Mouse (Mus musculus) limb, embryonic 15.5 days (tissue): ENCODE measurements around the gene Evc2. TPM values are rescaled to one million over a fixed set of nuclear protein-coding genes. Genes with fewer than 3 reads are reported as not detected.
A peak's percentile ranks its signal among the peaks of the same experiment; 100 is the strongest.

Experiments
- ATAC-seq: fragments of 200-750 bp; cut with Nextera tagmentation; 2 replicates; pipeline ENCODE4 v1.8.0; 2017; ENCODE audit warnings: low read depth, moderate TSS enrichment; ENCODE audit not compliant: insufficient number of reproducible peaks, low FRiP score, low TSS enrichment
- H3K27ac ChIP-seq: fragments of 300-500 bp; sonication (generic); 2 replicates; pipeline ENCODE4 v1.5.1; 2015; ENCODE audit warnings: moderate library complexity, mild to moderate bottlenecking, inconsistent platforms
- H3K27me3 ChIP-seq: fragments of 300-500 bp; sonication (generic); 2 replicates; pipeline ENCODE4 v1.6.1; 2015; ENCODE audit warnings: inconsistent platforms
- H3K36me3 ChIP-seq: fragments of 300-500 bp; sonication (generic); 2 replicates; pipeline ENCODE4 v1.6.1; 2015; ENCODE audit warnings: inconsistent platforms
- H3K4me1 ChIP-seq: fragments of 300-500 bp; sonication (generic); 2 replicates; pipeline ENCODE4 v1.6.1; 2015; ENCODE audit warnings: inconsistent platforms
- H3K4me2 ChIP-seq: fragments of 300-500 bp; sonication (generic); 2 replicates; pipeline ENCODE4 v1.6.1; 2015; ENCODE audit warnings: mild to moderate bottlenecking, inconsistent platforms
- H3K4me3 ChIP-seq: fragments of 300-500 bp; sonication (generic); 2 replicates; pipeline ENCODE4 v1.5.1; 2015; ENCODE audit warnings: mild to moderate bottlenecking, inconsistent platforms
- H3K9ac ChIP-seq: fragments of 300-500 bp; sonication (generic); 2 replicates; pipeline ENCODE4 v1.6.1; 2015; ENCODE audit warnings: inconsistent platforms
- H3K9me3 ChIP-seq: fragments of 300-500 bp; sonication (generic); 2 replicates; pipeline ENCODE4 v1.6.1; 2016; ENCODE audit warnings: inconsistent platforms
- WGBS: fragments of 180-500 bp; shearing (Covaris S2); methylation state at CpG from one replicate; pipeline ENCODE4 v1.1.7; 2015; 5-methylcytosine and 5-hydroxymethylcytosine counted together
- polyA plus RNA-seq: library from polyadenylated mRNA; unstranded; fragments of >200 nt; fragmentation: Nextera tagmentation; extraction: Ambion mirVana; gene quantifications from 2 replicates; pipeline ENCODE4 v1.2.1, GENCODE M21; 2015

Evc2 gene
- polyA plus RNA-seq: 21.1 and 22.2 TPM in 2 replicates

DNA sequence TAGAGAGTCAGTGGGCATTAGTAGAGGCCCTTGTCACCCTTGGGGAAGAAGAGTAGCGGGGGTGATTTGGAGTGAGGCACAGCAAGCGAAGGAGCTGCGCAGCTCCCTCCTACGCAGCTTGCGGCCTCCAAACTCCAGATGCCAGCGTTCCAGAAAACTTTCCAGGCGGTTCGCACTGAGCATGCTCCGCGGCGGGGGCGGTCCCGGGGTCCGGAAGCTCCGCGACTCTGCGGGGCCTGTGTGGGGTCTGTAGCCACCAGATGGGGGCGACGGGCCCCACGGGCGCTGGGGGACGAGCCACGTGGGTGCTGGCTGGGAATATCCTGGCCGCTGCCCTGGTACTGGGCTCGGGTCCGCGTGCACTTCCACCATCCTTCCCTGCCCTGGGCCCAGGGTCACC lies at the start of gene Evc2:
Evc2 (plus strand) TSS at position 212 of the 400 bp plus-strand sequence.
- ATAC-seq: peak; percentile 82
- H3K4me1 ChIP-seq: peaks cover 46% of the 10 kb centered on the region
- H3K4me3 ChIP-seq: peak within 1 kb of the TSS; percentile 75
- no peaks in the 10 kb centered on the region for H3K27me3 ChIP-seq
- peak within 1 kb of the TSS; percentile 88 for H3K4me2 ChIP-seq
- peak within 1 kb of the TSS; percentile 76 for H3K9ac ChIP-seq
- H3K9me3 ChIP-seq: no peaks in the 10 kb centered on the region
- WGBS: 0% methylated on average over 25 of the region's 27 CpGs
- peak within 1 kb of the TSS; percentile 87 for H3K27ac ChIP-seq
- H3K36me3 ChIP-seq: peaks cover 15% of the 10 kb centered on the region

GRCm38 (mm10) chr5:37289236-37289635 lies 49.1 kb upstream of the Evc2 start:
- Histone ChIP-seq H3K9me3 (no peaks in the 10 kb centered on the region), H3K27me3 (no peaks in the 10 kb centered on the region), H3K27ac (no peak overlapping the region), H3K4me2 (no peak overlapping the region), H3K9ac (no peak overlapping the region), H3K36me3 (no peaks in the 10 kb centered on the region), H3K4me1 (no peaks in the 10 kb centered on the region), H3K4me3 (no peak overlapping the region)
- 16% methylated on average over 3 of the region's 3 CpGs for WGBS
- ATAC-seq: no peak

- H3K4me2 ChIP-seq: no peak overlapping the region
- H3K27me3 ChIP-seq: no peaks in the 10 kb centered on the region
- H3K36me3 ChIP-seq: no peaks in the 10 kb centered on the region
- H3K27ac ChIP-seq: no peak overlapping the region
- H3K4me3 ChIP-seq: no peak overlapping the region
- H3K4me1 ChIP-seq: no peaks in the 10 kb centered on the region
- no peaks in the 10 kb centered on the region for H3K9me3 ChIP-seq
- no peak for ATAC-seq
- 69% methylated on average over 9 of the region's 9 CpGs for WGBS
- no peak overlapping the region for H3K9ac ChIP-seq
Observed at GRCm38 (mm10) chr5:37290983-37291382, 47.3 kb upstream of the Evc2 start.

DNA sequence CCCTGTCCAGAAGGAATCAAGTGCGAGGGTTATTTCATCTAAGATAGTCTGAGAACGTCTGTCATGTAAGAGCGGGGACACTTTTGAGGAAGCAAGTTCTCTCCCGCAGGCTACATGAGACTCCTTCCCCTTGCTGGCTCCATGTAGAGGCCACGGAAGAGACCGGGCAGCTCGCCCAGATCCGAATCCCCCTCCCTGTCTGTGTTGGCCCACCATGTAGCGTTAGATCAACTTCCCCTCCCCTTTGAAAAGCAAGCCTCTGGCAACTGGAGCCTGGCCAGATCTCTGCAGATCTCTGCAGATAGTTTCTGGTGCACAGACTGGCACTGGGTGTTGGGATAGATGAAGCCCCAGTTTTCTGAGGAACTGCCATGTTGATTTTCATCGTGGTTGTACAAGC lies 41.6 kb upstream of the Evc2 start:
- no peak overlapping the region for H3K27ac ChIP-seq
- ATAC-seq: no peak
- peaks cover 5% of the 10 kb centered on the region; the same call in 1 of the 2 replicates for H3K4me1 ChIP-seq
- no peaks in the 10 kb centered on the region for H3K9me3 ChIP-seq
- H3K4me2 ChIP-seq: no peak overlapping the region
- no peak overlapping the region for H3K9ac ChIP-seq
- H3K4me3 ChIP-seq: no peak overlapping the region
- no peaks in the 10 kb centered on the region for H3K27me3 ChIP-seq
- H3K36me3 ChIP-seq: peaks cover 27% of the 10 kb centered on the region
- WGBS: 57% methylated on average over 10 of the region's 10 CpGs

GRCm38 (mm10) chr5:37298370-37298769 lies 39.9 kb upstream of the Evc2 start:
- H3K4me3 ChIP-seq: no peak overlapping the region
- no peaks in the 10 kb centered on the region for H3K27me3 ChIP-seq
- H3K27ac ChIP-seq: no peak overlapping the region
- ATAC-seq: no peak
- H3K4me1 ChIP-seq: peaks cover 5% of the 10 kb centered on the region; the same call in 1 of the 2 replicates
- no peaks in the 10 kb centered on the region for H3K9me3 ChIP-seq
- WGBS: 31% methylated on average over 7 of the region's 7 CpGs
- peaks cover 35% of the 10 kb centered on the region for H3K36me3 ChIP-seq
- no peak overlapping the region for H3K4me2 ChIP-seq
- H3K9ac ChIP-seq: no peak overlapping the region

- Histone ChIP-seq H3K4me3 (no peak overlapping the region), H3K4me2 (no peak overlapping the region), H3K9me3 (0 out of 2 replicates have a peak, but pooled peaks cover 1% of the 10 kb centered on the region), H3K9ac (no peak overlapping the region), H3K36me3 (peaks cover 92% of the 10 kb centered on the region), H3K4me1 (no peaks in the 10 kb centered on the region), H3K27me3 (no peaks in the 10 kb centered on the region), H3K27ac (no peak overlapping the region)
- WGBS: 82% methylated on average over 9 of the region's 9 CpGs
- no peak for ATAC-seq
Observed at GRCm38 (mm10) chr5:37310026-37310425, 28.3 kb upstream of the Evc2 start.

- WGBS: 79% methylated on average over 12 of the region's 12 CpGs
- Histone ChIP-seq H3K9ac (no peak overlapping the region), H3K4me1 (no peaks in the 10 kb centered on the region), H3K36me3 (peaks cover 93% of the 10 kb centered on the region), H3K9me3 (0 out of 2 replicates have a peak, but pooled peaks cover 7% of the 10 kb centered on the region), H3K27me3 (no peaks in the 10 kb centered on the region), H3K27ac (no peak overlapping the region), H3K4me2 (no peak overlapping the region), H3K4me3 (no peak overlapping the region)
- ATAC-seq: no peak
Observed at GRCm38 (mm10) chr5:37312980-37313722, 25.1 kb upstream of the Evc2 start.

GRCm38 (mm10) chr5:37318715-37319114 lies 19.6 kb upstream of the Evc2 start:
- 0 out of 2 replicates have a peak, but pooled peaks cover 7% of the 10 kb centered on the region for H3K9me3 ChIP-seq
- H3K27ac ChIP-seq: no peak overlapping the region
- WGBS: 83% methylated on average over 6 of the region's 6 CpGs
- H3K4me2 ChIP-seq: no peak overlapping the region
- no peak for ATAC-seq
- no peak overlapping the region for H3K4me3 ChIP-seq
- H3K9ac ChIP-seq: no peak overlapping the region
- peaks cover 94% of the 10 kb centered on the region for H3K36me3 ChIP-seq
- H3K27me3 ChIP-seq: no peaks in the 10 kb centered on the region
- H3K4me1 ChIP-seq: no peaks in the 10 kb centered on the region

- Histone ChIP-seq H3K27me3 (no peaks in the 10 kb centered on the region), H3K9me3 (0 out of 2 replicates have a peak, but pooled peaks cover 4% of the 10 kb centered on the region), H3K4me3 (no peak overlapping the region), H3K27ac (no peak overlapping the region), H3K9ac (no peak overlapping the region), H3K4me1 (no peaks in the 10 kb centered on the region), H3K36me3 (peaks cover 94% of the 10 kb centered on the region), H3K4me2 (no peak overlapping the region)
- ATAC-seq: no peak
- 76% methylated on average over 3 of the region's 3 CpGs for WGBS
Observed at GRCm38 (mm10) chr5:37320174-37320573, 18.1 kb upstream of the Evc2 start.

- H3K27ac ChIP-seq: no peak overlapping the region
Observed at GRCm38 (mm10) chr5:37320761-37321160, 17.5 kb upstream of the Evc2 start.

DNA sequence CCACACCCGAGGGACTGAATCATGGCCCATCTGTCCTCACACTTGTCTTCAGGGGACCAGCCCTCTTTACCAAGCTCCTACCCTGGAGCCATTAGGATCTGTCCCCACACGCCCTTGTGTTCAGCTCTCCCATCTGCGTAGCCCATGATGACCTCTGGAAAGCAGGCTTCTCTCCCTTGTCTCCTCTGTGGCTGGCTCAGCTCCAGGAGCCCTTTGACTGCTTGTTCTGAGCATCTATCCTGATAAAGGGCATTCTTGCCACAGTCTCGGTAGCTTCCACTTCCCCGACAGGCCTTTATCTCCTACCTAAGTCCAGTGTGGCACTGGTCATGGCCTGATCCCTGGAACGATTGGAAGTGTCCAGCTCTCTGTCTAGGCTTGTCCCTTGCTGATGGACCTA lies 11.6 kb upstream of the Evc2 start:
- Histone ChIP-seq H3K27me3 (no peaks in the 10 kb centered on the region), H3K9me3 (no peaks in the 10 kb centered on the region), H3K4me3 (no peak overlapping the region), H3K4me2 (no peak overlapping the region), H3K27ac (no peak overlapping the region), H3K9ac (no peak overlapping the region), H3K4me1 (no peaks in the 10 kb centered on the region), H3K36me3 (peaks cover 92% of the 10 kb centered on the region)
- WGBS: 82% methylated on average over 6 of the region's 6 CpGs
- ATAC-seq: no peak

More at GRCm38 (mm10) chr5:37320761-37321160, 17.5 kb upstream of the Evc2 start:
- H3K9ac ChIP-seq: no peak overlapping the region
- peaks cover 94% of the 10 kb centered on the region for H3K36me3 ChIP-seq
- no peaks in the 10 kb centered on the region for H3K4me1 ChIP-seq
- no peak for ATAC-seq
- H3K27me3 ChIP-seq: no peaks in the 10 kb centered on the region
- WGBS: 91% methylated on average over 4 of the region's 4 CpGs
- H3K4me2 ChIP-seq: no peak overlapping the region
- H3K4me3 ChIP-seq: no peak overlapping the region
- H3K9me3 ChIP-seq: no peaks in the 10 kb centered on the region

DNA sequence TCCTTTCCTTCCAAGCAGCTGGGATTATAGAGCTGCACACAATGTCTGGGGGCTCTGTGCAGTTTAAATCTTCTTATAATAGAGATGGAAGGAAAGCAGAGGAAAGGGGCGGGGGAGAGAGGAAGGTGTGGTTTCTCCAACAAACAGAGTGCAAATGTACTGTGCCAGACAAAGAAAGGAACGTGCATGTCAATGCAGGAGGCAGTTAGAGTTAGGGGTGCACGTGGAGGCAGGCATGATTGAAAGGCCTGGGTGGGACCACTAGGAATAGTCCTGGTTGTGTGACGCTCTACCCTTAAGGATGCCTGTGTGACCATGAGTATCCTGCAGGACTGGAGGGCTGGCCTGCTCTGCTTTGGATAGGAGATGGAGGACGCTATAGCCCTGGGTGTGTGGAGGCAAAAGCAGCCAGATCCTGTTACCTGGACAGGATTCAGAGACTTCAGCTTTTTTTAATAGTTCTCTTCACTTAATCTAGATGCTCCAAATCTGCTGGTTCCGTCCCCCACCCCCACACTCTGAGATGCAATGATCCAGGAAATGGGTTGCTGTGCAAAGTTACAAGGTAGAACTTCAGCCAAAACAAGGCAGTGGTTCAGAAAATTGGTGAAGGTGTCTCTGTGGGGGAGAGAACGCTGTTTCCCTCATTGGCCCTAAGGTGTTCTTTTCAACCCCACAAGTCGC lies 7.7 kb upstream of the Evc2 start:
- H3K36me3 ChIP-seq: peaks cover 66% of the 10 kb centered on the region
- no peaks in the 10 kb centered on the region for H3K9me3 ChIP-seq
- H3K4me3 ChIP-seq: no peak overlapping the region
- H3K27ac ChIP-seq: no peak overlapping the region
- no peak for ATAC-seq
- 83% methylated on average over 8 of the region's 8 CpGs for WGBS
- H3K4me2 ChIP-seq: no peak overlapping the region
- H3K9ac ChIP-seq: no peak overlapping the region
- peaks cover 11% of the 10 kb centered on the region for H3K4me1 ChIP-seq
- H3K27me3 ChIP-seq: no peaks in the 10 kb centered on the region
